Mouse (Mus musculus) CH12.LX (cell line): ENCODE measurements around the gene Cux1.

Experiments
- CHD1 ChIP-seq: IDR thresholded peaks from 2 replicates; pipeline ENCODE4 v1.6.1; 2012; ENCODE audit warnings: low read depth, low read length, improper control_type of control experiment, inconsistent platforms
- CTCF ChIP-seq, 2 experiments: IDR thresholded peaks in 1 of 2; conservative IDR thresholded peaks in 1 of 2; 2 replicates each; pipeline ENCODE4 v1.5.1; 2011 to 2012; ENCODE audit warnings: low read depth in 2 of 2, low read length in 2 of 2, improper control_type of control experiment in 1 of 2, inconsistent platforms in 1 of 2, mild to moderate bottlenecking in 1 of 2, moderate library complexity in 1 of 2
- EP300 ChIP-seq: IDR thresholded peaks from 2 replicates; pipeline ENCODE4 v1.6.1; 2011; ENCODE audit warnings: low read length, improper control_type of control experiment
- ETS1 ChIP-seq: conservative IDR thresholded peaks from 2 replicates; pipeline ENCODE4 v1.6.1; 2012; ENCODE audit warnings: low read depth, mild to moderate bottlenecking, inconsistent platforms, low read length, improper control_type of control experiment, moderate library complexity
- GABPA ChIP-seq: IDR thresholded peaks from 2 replicates; pipeline ENCODE4 v1.6.1; 2012; ENCODE audit warnings: low read depth, low read length, improper control_type of control experiment, inconsistent platforms; ENCODE audit not compliant: insufficient replicate concordance
- MAX ChIP-seq: IDR thresholded peaks from 2 replicates; pipeline ENCODE4 v1.6.1; 2011; ENCODE audit warnings: low read length, improper control_type of control experiment
- NELFE ChIP-seq: IDR thresholded peaks from 2 replicates; pipeline ENCODE4 v1.6.1; 2011; ENCODE audit warnings: low read depth, low read length, improper control_type of control experiment
- POLR2A ChIP-seq: IDR thresholded peaks from 2 replicates; pipeline ENCODE4 v1.6.1; 2011; ENCODE audit warnings: low read depth, mild to moderate bottlenecking, improper control_type of control experiment, low read length
- TCF12 ChIP-seq: IDR thresholded peaks from 2 replicates; pipeline ENCODE4 v1.6.1; 2014; ENCODE audit warnings: low read depth, mild to moderate bottlenecking, inconsistent platforms, low read length, improper control_type of control experiment
- UBTF ChIP-seq: IDR thresholded peaks from 2 replicates; pipeline ENCODE4 v1.6.1; 2012; ENCODE audit warnings: low read depth, mild to moderate bottlenecking, inconsistent platforms, low read length, improper control_type of control experiment, moderate library complexity
- ZKSCAN1 ChIP-seq: IDR thresholded peaks from 2 replicates; pipeline ENCODE4 v1.6.1; 2012; ENCODE audit warnings: low read depth, inconsistent platforms, low read length, improper control_type of control experiment, borderline replicate concordance

GRCm38 (mm10) chr5:136486401-136486800 is 80.9 kb downstream of the Cux1 start:
- no peak for TF ChIP-seq UBTF
- no peak for TF ChIP-seq POLR2A
- no peak for TF ChIP-seq EP300
- no peak for TF ChIP-seq CTCF (conservative IDR thresholded peaks at IDR 0.05 in 1 of 2, IDR thresholded peaks at IDR 0.05 in 1 of 2; ENCODE audit: low read depth in 2 of 2, low read length in 2 of 2)
- TF ChIP-seq MAX: no peak
- TF ChIP-seq NELFE: no peak
- no peak for TF ChIP-seq CHD1
- TF ChIP-seq ZKSCAN1: no peak
- TF ChIP-seq GABPA: no peak
- TF ChIP-seq ETS1: no peak
- TF ChIP-seq TCF12: no peak
